Mouse (Mus musculus) layer of hippocampus, adult 18-20 months (tissue): ENCODE results near the gene Klhl5. TPM values are rescaled to one million over a fixed set of nuclear protein-coding genes. Genes with fewer than 3 reads are reported as not detected.
A peak's percentile ranks its signal among the peaks of the same experiment; 100 is the strongest.

Experiments
- DNase-seq, 2 experiments: peaks; one replicate each; pipeline ENCODE4 v3.0.0; 2022; ENCODE audit warnings: low spot score in 2 of 2
- total RNA-seq, 2 experiments: library from RNA; stranded (reverse); gene quantifications; 2 replicates each; pipeline ENCODE4 v1.2.3; 2021

Gene Klhl5
- total RNA-seq, 2 experiments from 2014 or later, result 49.7 to 50.7 TPM

- peak in 1 of 2 experiments; percentile 64 for DNase-seq
Measured at GRCm38 (mm10) chr5:65182268-65182667, 74.9 kb downstream of the Klhl5 start.

DNA sequence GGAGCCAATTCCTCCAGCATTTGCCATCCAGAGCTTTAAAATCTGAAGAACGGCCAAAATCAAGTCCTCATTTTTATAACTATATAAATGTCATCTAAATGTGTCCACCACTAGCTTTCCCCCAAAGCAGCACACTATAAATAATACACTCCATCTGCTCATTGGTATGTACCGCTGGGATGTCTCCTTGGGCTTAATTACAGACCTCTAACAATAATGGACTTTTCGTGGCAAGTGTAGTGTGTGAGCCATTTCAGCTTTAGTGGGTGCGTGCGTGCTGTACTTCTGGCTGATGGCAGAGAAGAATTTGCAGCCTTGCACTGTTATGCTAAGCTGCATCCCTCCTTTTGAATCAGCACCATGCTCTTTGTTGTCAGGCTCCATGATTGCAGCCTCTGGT, 84.3 kb downstream of the Klhl5 start:
- peak in 1 of 2 experiments; percentile 16 for DNase-seq

DNA sequence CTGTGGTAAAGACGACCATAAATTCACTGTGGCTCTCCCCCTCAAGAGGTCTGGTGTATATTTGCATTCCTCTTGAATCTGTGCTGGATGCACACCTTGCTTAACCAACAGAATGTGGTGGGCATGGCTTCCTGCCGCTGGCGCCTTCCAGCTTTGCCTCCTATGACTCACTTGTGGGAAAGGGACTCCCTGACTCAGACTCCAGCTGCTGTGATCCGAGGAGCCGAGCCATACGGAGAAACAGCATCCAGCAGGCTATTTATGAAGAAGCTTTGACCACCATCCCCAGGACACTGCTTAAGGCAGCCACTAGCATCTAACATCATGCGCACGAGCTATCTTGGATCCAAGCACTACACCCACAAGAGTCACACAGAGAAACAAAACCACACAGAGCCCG, 87.1 kb downstream of the Klhl5 start:
- no peak for DNase-seq

DNA sequence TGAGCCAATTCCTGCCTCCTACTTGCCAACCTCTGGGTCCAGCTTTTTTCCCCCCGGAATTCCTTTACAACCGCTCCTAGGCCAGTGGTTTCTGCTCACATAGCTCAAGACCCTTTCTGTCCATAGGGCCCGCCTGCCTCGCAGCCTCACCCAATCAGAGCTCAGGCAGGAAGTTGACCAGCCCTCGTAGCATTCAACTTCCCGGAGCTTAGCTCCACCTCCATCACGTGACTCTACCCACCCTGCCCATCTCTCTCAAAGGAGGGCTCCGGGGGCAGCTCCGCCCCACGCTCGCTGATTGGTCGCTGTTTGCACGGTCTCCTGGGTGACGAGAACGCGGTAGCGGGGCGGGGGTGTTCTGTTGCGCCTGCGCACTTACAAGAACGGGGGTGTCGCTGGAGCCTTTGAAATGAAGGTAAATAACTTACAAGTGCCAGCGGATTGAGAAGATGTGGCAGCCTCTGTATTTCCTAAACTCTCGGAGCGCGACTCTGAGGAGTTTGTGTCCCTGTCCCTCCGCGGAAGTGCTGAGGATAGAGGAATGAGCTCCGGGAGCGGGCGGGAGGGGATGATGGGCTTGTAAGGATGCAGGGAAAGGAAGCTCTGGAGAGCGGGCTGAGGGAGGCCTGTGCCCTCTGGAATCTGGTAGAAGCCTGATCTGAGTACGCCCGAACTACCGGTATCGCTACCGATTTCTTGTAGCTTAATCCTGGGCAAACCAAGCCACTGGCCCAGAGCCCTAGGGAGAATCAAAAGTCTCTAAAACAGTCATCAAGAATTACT, 92.2 kb downstream of the Klhl5 start, which contains the start of gene Wdr19:
Wdr19 (plus strand) TSS at position 351 of the 783 bp plus-strand sequence.
- DNase-seq, result peak; percentile 99

DNA sequence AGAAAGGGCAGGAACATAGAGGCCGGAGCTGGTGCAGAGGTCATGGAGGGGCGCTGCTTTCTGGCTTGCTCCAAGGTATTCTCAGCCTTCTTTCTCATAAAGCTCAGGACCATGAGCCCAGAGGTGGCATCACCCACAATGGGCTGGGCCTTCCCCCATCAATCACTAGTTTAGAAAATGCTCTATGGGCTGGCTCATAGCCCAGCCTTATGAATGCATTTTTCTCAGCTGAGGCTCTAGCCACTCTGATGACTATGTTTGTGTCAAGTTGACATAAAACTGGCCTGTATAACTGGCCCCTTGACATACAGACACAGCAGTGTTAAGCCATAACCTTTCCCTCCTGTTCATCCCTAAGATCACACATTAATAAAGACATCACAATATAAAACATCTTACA, 97.4 kb downstream of the Klhl5 start:
- DNase-seq, result no peak

- DNase-seq, result no peak
Measured at GRCm38 (mm10) chr5:65213321-65213720, 106.0 kb downstream of the Klhl5 start.

Other genes starting within 250 kb of the Klhl5 start
- gene Tlr1, start 174.0 kb upstream of the Klhl5 start, total RNA-seq, result under 1 TPM in 1 of 2 experiments, not detected in 1; 0.97 TPM
- gene Tlr6, start 147.4 kb upstream of the Klhl5 start, total RNA-seq, result 1 to 10 TPM in 1 of 2 experiments, under 1 TPM in 1; 0.89 to 1.2 TPM
- gene Fam114a1, start 137.5 kb upstream of the Klhl5 start, total RNA-seq, result 1 to 10 TPM; 4.6 to 4.7 TPM
- gene Tmem156, start 15.4 kb upstream of the Klhl5 start, total RNA-seq, result under 1 TPM; 0.37 to 0.53 TPM
- 10 to 100 TPM; 16.6 to 21.9 TPM for gene Wdr19, start 92.2 kb downstream of the Klhl5 start, total RNA-seq
- gene Rfc1, start 228.1 kb downstream of the Klhl5 start, total RNA-seq, result 10 to 100 TPM; 28.0 to 30.8 TPM
- under 1 TPM; 0.62 to 0.81 TPM for gene Klb, start 240.8 kb downstream of the Klhl5 start, total RNA-seq